Mouse (Mus musculus) Patski (cell line): ENCODE measurements at regions not wholly inside any gene's neighbourhood (a gene's known extent, or its start where the extent isn't known, plus 50 kb on each side); places are given as distances from the start of the nearest gene placed in this dataset.

Experiments used
- ATAC-seq: fragments of 100-300 bp; one replicate; pipeline ENCODE4 v1.8.0; 2021
- CTCF ChIA-PET: fragments of 350-600 bp; sonication (Branson Sonifier 250); formaldehyde crosslinking; loops from one replicate; lab custom pipeline; 2022; ENCODE audit warnings: inconsistent platforms; lab: Charles Lee
- POLR2A ChIA-PET: fragments of 350-600 bp; sonication (Branson Sonifier 250); formaldehyde crosslinking; loops from one replicate; lab custom pipeline; 2022; ENCODE audit warnings: antibody characterized with exemption, inconsistent platforms; lab: Charles Lee
- DNase-seq: peaks from one replicate; pipeline ENCODE4 v3.0.0-alpha.2; 2011; ENCODE audit warnings: low read depth, low spot score
- H3K27me3 ChIP-seq: fragments of 371-371 bp; one replicate; pipeline ENCODE4 v1.5.1; 2021
- CTCF ChIP-seq: fragments of 100-300 bp; IDR thresholded peaks from one replicate; pipeline ENCODE4 v1.5.1; 2021
- in situ Hi-C: fragments of 300-500 bp; cut with MboI; formaldehyde crosslinking; loops from 3 replicates; pipeline ENCODE4 v1.11.1; 2018; ENCODE audit warnings: low pct_unique_long_range_greater_than_20kb, mixed read lengths

DNA sequence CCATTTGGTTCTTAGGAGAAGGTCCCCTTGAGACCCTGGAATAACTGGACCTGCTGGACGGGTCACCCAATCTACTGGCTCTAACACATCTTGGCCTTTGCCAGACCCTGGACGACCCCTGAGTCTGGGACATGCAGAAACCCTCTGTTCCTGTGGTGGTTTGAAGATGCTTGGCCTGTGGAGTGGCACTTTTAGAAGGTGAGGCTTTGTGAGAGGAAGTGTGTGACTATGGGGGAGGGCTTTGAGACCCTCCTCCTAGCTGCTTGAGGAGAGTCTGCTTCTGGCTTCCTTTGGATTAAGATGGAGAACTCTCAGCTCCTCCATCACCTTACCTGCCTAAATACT lies 84.9 kb downstream of the Tmem17 start:
- no peak for TF ChIP-seq CTCF
- ChIA-PET CTCF (interaction anchor here (0.7 kb wide), 1 partner anchor 9 kb away, joined by 3 read pairs; no protein-coding TSS in a partner anchor), POLR2A (no interaction called here)
- in situ Hi-C loops = no loop called here
- DNase-seq = no peak
- no peaks in the 10 kb centered on the region for H3K27me3 ChIP-seq
- ATAC-seq = no peak

DNA sequence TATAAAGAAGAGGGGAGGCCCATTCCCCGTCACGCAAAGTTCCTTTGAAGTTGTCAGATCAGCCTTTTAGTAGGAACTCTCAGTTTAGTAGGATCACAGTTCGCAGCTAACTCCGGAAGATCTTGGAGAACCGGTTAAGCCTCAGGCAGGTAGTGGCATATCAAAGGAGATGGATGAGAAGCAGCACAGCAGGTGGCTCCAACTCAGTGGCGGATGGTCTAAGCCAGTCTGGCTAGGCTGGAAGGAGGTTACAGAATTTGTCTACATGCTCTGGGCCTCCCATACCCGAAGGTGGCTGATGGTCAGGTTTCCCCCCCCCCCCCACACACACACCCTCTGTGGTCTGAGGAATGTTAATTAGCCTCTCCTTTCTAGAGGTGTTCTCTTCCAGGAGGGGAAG lies 88.5 kb downstream of the Tmem17 start:
- no peak for TF ChIP-seq CTCF
- ChIA-PET CTCF (no interaction called here), POLR2A (no interaction called here)
- H3K27me3 ChIP-seq = no peaks in the 10 kb centered on the region
- no peak for DNase-seq
- in situ Hi-C loops = loop anchor here (25.0 kb wide), 1 partner anchor 163 kb away; no protein-coding TSS in a partner anchor
- no peak for ATAC-seq

DNA sequence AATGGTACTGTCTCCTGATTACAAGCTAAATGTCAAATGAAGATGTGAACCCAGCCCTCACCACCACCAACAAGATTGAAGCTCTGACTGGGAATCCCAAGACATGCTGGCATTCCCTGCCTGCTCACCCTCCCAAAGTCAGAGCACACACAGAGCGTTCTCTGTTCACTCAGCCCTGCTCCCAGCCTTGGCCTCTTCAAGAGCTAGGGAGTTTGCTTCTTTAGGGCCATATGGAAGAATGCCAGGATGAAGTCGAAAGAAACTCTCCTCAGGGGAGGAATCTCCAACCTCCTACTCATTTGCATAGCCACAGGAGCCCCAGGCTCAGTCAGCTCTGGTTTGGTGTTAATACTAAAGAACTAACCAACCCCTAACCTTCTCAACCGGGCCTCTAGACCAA lies 90.1 kb downstream of the Tmem17 start:
- ChIA-PET POLR2A (interaction anchor here (0.7 kb wide), 1 partner anchor 395 kb away, joined by 5 read pairs; no protein-coding TSS in a partner anchor), CTCF (interaction anchor here (1.1 kb wide), 1 partner anchor 15 kb away, joined by 5 read pairs; no protein-coding TSS in a partner anchor)
- DNase-seq = no peak
- no peak for ATAC-seq
- TF ChIP-seq CTCF = no peak
- no peaks in the 10 kb centered on the region for H3K27me3 ChIP-seq
- in situ Hi-C loops = loop anchor here (25.0 kb wide), 1 partner anchor 165 kb away; no protein-coding TSS in a partner anchor

DNA sequence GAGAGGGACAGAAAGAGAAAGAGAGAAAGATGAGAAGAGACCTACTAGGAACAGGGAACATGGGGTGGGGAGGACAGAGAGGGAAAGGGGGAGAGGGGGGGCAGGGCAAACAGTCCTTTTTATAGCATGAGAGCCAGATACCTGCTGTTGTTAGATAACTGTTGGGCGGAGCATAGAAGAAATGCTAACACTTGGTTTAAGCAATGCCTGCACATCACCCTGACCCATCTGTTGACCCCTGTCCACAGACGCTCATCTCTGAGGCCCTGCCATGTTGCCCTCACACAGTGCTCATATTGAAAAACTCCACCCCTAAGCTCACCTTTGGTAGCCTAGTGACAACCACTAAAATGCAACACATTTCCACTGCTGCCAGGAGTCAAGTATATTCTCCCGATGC lies 90.7 kb downstream of the Tmem17 start:
- TF ChIP-seq CTCF = no peak
- DNase-seq (no peak), ATAC-seq (no peak)
- ChIA-PET CTCF (interaction anchor here (1.1 kb wide), 1 partner anchor 14 kb away, joined by 5 read pairs; no protein-coding TSS in a partner anchor), POLR2A (no interaction called here)
- in situ Hi-C loops = loop anchor here (25.0 kb wide), 1 partner anchor 165 kb away; no protein-coding TSS in a partner anchor
- H3K27me3 ChIP-seq = no peaks in the 10 kb centered on the region

DNA sequence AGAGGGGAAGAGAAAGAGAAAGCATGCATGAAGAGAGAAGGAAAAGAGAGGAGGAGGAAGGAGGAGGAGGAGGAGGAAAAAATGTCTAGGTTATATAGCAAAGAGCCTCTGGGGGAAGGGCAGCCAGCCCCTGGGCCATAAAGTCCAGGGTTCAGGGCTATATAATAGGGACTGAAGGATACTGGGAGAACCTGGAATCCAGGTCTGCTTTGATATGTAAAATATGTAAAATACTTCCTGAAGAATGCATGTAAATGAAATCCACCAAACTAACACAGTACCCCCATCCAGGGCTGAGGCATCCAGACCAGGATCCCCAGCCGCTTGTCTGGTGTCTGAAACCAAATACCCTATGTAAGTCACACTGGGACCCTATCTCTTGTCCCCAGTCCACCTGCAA lies 91.5 kb downstream of the Tmem17 start:
- ChIA-PET CTCF (no interaction called here), POLR2A (no interaction called here)
- TF ChIP-seq CTCF = no peak
- DNase-seq (no peak), ATAC-seq (no peak)
- in situ Hi-C loops = loop anchor here (25.0 kb wide), 1 partner anchor 166 kb away; no protein-coding TSS in a partner anchor
- no peaks in the 10 kb centered on the region for H3K27me3 ChIP-seq

DNA sequence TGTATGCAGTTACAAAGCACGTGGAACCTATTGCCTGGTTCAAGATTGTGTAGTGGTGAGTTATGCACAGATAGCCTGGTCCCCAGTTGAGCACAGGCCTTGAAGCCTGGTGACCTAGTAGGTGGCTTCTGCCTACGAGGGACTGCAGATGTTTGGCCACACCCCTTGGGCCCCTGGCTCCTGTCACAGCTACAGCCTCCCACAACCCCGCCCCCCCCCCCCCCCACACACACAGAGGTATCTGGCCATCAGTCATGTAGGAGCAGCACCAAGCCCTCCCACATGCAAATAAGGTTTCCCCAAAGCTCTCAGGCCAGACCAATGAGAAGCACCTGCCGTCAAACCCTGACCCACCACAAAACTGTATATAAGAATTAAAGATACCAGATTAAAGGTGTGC lies 94.5 kb downstream of the Tmem17 start:
- DNase-seq = no peak
- CTCF ChIA-PET = interaction anchor here (1.9 kb wide), 1 partner anchor 11 kb away, joined by 6 read pairs; no protein-coding TSS in a partner anchor
- POLR2A ChIA-PET = interaction anchor here (1.2 kb wide), 1 partner anchor 306 kb away, joined by 3 read pairs; no protein-coding TSS in a partner anchor
- no peak for TF ChIP-seq CTCF
- ATAC-seq = no peak
- H3K27me3 ChIP-seq = no peaks in the 10 kb centered on the region
- in situ Hi-C loops = loop anchor here (25.0 kb wide), 1 partner anchor 169 kb away; no protein-coding TSS in a partner anchor

DNA sequence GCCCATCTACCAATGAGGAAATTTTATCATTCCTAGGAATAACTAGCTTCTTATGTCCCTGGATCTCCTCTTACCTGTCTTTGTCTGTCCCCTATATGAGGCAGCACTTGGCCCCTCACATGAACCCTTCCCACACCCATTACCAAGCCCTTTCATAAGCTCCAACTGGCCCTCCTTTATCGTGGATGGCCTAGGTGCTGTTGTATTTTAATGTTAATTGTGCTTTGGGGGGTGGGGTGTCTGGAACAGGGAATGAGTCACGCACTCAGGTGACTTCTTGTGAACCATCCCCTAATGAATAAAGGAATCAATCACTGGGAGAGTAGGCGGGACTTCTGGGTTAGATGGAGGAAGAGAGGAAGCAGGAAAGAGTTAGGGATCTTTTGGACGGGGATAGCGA lies 95.8 kb downstream of the Tmem17 start:
- TF ChIP-seq CTCF = no peak
- POLR2A ChIA-PET = no interaction called here
- in situ Hi-C loops = loop anchor here (25.0 kb wide), 1 partner anchor 170 kb away; no protein-coding TSS in a partner anchor
- no peaks in the 10 kb centered on the region for H3K27me3 ChIP-seq
- CTCF ChIA-PET = interaction anchor here (1.9 kb wide), 1 partner anchor 9 kb away, joined by 6 read pairs; no protein-coding TSS in a partner anchor
- ATAC-seq (no peak), DNase-seq (no peak)

DNA sequence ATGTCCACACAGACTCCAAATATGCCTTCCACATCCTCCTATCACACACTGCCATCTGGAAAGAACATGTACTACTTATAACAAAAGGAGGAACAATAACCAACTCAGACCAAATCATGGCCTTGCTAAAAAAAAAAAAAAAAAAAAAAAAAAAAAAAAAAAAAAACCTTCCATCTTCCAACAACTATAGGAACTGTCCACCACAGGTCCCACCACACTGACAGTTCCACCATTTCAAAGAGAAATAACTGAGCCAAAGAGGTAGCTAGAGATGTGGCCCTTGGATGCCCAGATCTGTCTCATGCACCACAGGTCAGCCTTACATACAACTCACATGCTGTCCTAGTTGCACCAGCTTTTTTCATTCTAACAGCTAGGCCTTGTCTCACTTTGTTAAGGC lies 97.1 kb downstream of the Tmem17 start:
- no peak for TF ChIP-seq CTCF

DNA sequence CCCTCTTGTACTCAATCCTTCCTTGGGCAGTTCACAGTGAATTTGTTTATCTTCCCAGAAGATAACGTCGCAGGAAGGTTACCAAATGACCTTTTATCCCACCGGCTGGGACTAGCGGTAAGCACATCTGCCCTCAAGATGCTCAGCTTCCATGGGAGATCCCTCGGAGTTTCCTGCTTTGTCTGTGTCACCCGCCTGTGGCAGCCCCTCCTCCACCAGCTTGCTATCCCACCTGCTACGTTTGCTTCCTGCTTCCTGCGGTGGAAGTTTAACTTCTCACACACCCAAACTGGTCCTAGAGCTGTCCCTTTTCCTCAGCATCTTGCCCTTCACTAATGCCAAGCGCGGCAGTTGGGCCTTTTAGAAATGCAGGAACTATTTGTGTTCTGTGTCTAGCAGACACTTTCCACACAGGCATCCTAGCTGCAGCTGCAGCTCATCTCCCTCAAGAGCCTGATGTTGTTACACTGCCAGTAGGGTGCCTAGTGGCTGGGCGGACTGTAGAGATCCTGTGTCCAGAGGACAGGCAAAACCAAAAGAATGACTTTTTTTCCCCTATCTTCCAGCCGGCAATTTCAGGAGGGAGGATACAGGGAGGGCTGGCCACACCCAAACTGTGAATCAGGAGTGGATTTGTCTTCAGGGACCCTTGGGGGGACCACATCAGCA lies 98.7 kb downstream of the Tmem17 start:
- ChIA-PET CTCF (no interaction called here), POLR2A (interaction anchor here (0.6 kb wide), 1 partner anchor 372 kb away, joined by 4 read pairs; no protein-coding TSS in a partner anchor)
- no peak for ATAC-seq
- H3K27me3 ChIP-seq = no peaks in the 10 kb centered on the region
- in situ Hi-C loops = loop anchor here (5.0 to 25.0 kb wide), 3 partner anchors 173 to 946 kb away; no protein-coding TSS in a partner anchor
- no peak for TF ChIP-seq CTCF
- DNase-seq = no peak

More for the DNA sequence above, 97.1 kb downstream of the Tmem17 start:
- DNase-seq (no peak), ATAC-seq (no peak)
- in situ Hi-C loops = loop anchor here (25.0 kb wide), 1 partner anchor 172 kb away; no protein-coding TSS in a partner anchor
- ChIA-PET CTCF (no interaction called here), POLR2A (interaction anchor here (0.6 kb wide), 1 partner anchor 335 kb away, joined by 3 read pairs; no protein-coding TSS in a partner anchor)
- no peaks in the 10 kb centered on the region for H3K27me3 ChIP-seq

DNA sequence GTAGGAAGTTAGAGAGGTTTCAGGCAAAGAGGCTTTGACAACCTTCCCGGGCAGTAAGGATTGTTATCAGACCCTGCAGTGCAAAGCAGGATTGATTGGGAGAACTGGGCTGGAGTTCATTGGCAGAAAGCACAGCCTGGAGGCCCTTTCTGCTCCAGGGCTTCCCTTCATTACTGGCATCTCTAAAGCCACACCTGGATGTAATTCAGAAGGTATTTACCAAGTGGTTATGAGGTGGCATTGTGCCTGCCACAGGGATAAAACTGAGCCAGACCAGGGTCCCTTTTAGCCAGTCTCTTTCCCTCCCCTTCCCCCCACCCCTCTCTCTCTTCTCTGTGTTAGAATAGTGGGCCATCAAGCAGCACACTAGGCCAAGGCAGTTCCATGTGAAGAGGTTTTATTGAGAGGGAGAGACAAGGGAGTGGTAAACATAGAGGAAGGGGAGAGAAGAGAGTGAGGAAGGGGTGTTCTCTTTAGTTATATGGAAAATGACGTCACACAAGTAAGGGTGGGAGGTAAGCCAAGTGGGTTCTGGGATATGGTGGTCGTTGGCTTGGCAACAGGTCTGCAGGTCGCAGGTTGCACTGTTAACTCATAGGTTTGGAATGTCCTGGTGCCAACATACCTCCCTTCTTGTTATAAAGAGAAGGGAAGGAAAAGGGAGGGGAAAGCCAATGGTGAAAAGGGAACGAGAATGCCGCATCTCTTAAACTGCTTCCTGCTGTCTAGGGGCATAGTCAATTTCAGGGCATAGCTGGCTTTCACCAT lies 99.4 kb downstream of the Tmem17 start:
- ATAC-seq = no peak
- no peaks in the 10 kb centered on the region for H3K27me3 ChIP-seq
- ChIA-PET POLR2A (no interaction called here), CTCF (interaction anchor here (1.2 to 1.5 kb wide), 2 partner anchors 385 to 405 kb away, joined by 3 read pairs; no protein-coding TSS in a partner anchor)
- in situ Hi-C loops = loop anchor here (5.0 to 25.0 kb wide), 3 partner anchors 174 to 946 kb away; no protein-coding TSS in a partner anchor
- TF ChIP-seq CTCF = no peak
- no peak for DNase-seq
